Mouse (Mus musculus) 3T3-L1 (cell line): ENCODE results near the gene Mc3r.

Source experiments
- DNase-seq: peaks from one replicate; pipeline ENCODE4 v3.0.0-alpha.2; 2015; ENCODE audit warnings: low read depth, low spot score

Gene Mc3r

GRCm38 (mm10) chr2:172248106-172248764 is at the start of gene Mc3r:
Gene Mc3r, plus strand, starts transcription at chr2:172248492.
- peak; percentile 47 for DNase-seq

- no peak for DNase-seq
These were observed 46.1 kb upstream of the Mc3r start for GRCm38 (mm10) chr2:172201998-172202780.

DNA sequence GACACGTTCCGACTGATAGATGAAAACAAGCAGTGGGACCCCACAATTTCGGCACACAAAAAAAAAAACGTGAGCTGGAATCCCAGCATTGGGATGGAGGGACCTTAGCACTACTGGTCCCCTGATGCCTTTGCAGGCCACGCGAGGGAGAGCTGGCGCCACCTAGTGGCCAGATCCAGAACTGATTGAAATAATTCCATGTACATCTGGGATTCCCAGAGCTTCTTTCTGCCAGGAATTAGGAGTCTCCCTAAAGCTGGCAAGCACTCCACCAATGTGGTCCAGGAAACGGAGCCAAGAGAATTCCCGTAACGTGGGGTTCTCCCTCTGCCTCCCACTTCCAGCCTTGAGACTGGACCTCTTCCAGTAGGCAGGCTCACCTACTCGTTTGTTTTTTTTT is 41.3 kb upstream of the Mc3r start:
- DNase-seq: peak; percentile 68

GRCm38 (mm10) chr2:172213480-172213879 is 34.8 kb upstream of the Mc3r start:
- DNase-seq: no peak

DNA sequence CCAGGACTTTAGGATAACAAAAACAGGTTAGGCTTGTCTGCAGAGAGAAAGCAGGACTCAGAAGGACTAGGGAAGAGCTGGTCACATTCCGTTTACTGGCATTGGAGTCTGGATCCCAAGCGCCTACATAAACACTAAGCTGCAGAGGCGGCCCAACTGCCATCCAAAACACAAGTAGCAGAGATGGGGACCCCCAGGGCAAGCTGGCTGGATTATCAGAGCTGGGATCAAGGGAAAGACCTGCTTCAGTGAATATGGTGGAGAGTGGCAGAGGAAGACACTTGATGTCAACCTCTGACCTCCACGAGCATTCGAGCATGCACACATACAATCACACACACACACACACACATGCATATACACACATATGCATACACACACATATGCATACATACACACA is 34.0 kb upstream of the Mc3r start:
- DNase-seq: no peak

DNA sequence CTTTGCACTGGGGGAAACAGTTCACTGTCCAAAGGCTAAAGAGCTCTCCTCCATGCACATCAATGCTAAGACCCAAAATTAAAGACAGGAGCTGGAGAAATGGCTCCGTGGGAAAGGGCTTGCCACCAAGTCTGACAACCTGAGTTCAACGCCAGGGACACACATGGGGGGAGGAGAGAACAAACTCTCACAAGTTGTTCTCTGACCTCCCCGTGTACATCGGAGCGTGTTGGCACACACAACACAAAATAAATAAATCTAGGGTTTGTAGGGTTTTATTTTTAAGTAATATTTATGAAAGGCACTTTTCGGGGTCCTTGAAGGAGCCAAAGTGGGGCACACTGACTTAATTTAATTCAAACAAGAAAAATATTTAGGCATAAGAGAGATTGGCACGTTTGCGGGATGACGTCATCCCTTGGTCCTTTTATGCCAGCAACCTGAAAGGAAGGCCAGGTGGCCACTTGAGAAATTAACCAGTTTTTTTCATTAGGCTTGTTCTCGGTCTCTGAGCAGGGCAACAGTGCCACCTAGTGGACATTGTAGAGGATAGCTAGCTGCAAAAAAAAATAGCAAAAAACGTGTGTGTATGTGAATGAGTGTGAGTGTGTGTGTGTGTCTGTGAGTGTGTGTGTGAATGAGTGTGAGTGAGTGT is 32.7 kb upstream of the Mc3r start:
- DNase-seq: peak; percentile 85

DNA sequence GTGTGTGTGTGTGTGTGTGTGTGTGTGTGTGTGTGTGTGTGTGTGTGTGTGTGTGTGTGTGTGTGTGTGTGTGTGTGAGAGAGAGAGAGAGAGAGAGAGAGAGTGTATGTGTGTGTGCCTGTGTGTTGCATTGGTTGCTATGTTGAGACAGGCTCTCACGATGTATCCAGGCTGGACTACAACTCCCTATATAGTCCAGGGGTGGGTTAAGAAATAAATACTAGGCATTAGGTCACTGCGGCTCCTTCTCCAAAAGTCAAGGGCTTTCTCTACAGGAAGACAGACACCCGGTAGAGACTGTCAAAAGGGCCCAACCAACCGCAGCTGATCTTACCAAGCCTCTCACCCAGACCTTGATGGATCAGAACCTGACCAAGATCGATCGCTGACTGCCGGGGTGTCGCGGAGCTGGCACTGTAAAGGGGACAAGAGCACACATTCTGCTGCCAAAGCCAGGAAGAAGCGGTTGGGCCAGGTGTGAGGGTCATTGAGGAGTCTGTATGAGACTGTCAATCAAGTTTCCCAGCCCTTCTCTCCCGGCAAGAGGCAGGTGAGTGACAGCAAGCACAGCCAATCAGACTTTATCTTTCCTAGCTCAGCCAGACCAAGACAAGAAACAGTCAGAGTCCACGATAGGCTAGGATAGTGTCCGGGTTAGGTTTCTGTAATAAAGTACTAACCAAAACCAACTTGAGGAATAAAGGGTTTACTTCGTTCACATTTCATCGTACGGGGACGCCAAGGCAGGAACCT is 32.0 kb upstream of the Mc3r start:
- DNase-seq: peak; percentile 21

DNA sequence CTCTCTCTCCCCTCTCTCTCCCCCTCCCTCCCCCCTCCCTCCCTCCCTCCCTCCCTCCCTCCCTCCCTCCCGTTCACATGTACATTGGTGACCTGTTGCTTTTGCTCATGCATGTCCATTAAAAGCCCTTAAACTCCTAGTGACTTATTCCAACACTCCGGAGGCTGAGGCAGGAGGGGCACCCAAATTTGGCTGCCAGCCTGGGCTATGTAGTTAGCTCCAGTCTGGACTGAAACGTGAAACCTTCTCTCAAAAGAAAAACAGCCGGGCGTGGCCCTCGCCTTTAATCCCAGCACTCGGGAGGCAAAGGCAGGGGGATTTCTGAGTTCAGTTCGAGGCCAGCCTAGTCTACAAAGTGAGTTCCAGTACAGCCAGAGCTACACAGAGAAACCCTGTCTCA is 30.4 kb upstream of the Mc3r start:
- no peak for DNase-seq

DNA sequence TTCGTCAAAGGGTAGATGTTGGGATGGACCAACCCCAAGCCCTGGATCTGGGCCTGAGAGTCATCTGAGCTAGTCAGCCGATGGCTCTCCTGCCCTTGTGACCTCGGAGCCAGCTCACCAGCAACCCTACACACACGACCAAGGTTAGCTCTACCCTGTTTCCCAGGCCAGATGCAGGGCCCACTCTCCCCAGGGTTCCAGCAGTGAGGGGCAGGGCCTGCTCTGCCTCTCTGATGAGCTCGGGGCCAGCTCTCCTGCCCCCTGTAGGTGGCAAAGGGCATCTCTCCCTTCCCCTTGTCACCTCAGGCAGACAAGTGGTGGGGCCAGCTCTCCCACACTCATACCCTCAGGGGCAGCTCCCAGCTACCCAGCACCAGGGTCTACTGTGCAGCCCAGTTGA is 29.1 kb upstream of the Mc3r start:
- DNase-seq: no peak

GRCm38 (mm10) chr2:172221656-172222393 is 26.5 kb upstream of the Mc3r start:
- peak; percentile 83 for DNase-seq

DNA sequence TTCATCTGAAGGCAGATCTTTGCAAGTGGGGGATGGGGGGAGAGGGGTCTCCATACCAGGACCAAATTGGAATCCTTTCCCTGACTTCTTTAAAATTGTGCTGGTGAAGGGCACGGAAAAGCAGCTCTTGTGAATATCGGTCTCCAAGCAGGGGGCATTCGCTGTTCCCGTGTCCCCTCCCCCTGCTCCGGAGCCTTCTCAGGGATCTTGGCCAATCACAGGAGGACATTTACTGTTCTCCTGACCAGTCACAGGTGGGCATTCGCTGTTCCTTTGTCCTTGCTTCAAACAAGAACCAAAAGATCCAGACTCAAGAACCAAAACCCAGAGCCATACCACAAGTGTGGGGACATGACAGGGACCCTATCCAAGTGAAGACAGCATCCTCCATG is 25.9 kb upstream of the Mc3r start:
- no peak for DNase-seq

DNA sequence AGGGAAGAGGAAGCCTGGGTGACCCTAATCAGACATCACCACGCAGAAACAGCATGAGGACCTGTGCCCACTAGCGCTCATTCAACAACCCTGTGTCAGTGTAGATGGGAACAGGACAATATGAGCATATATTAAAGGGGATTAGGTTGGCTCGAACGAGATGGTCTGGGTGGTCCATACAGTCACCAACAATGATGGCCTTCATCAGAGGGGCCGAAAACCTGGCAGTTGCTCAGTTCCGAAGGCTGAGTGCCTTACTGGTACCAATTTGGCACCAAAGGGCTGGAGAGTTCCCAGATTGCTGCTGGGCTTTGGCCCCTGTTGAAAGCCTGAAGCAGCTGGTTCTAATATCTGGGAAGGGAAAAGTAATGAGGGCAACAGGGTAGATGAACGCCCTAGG is 25.4 kb upstream of the Mc3r start:
- DNase-seq: no peak

DNA sequence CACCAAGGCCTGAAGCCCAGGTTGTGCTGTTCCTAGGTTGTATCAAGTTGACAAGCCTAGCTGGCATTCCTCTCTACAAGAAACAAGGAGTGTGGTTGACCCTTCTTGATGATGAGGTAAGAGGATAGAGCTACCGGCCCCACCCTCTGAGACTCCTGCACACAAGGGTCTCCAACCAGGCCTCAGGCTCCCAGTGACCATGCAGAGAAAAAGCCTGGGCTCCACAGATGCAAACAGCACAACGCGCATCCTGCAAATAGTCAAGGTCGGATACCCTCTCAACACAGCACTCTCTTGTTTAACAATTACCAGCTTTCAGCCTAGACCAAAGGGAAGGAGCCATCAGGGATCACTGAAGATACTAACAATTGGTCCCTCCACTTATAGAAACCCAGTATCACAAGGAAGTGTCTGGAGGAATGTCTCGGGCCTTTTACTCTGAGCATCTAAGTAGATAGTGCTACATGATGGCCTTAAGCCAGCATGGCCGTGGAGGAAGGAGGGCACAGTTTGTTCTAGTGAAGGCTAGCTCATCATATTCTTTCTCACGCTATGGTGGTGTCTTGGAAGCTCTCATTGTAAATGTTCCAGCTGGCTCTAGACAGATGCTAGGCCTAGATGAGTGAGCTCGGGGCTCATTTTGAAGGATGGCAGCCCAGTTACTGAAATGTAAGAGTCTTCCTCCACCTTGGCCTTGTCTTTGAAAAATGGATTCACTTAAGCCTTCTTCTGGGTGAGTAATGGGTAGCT is 24.7 kb upstream of the Mc3r start:
- no peak for DNase-seq

- peak; percentile 76 for DNase-seq
These were observed 21.3 kb upstream of the Mc3r start for GRCm38 (mm10) chr2:172226945-172227344.

DNA sequence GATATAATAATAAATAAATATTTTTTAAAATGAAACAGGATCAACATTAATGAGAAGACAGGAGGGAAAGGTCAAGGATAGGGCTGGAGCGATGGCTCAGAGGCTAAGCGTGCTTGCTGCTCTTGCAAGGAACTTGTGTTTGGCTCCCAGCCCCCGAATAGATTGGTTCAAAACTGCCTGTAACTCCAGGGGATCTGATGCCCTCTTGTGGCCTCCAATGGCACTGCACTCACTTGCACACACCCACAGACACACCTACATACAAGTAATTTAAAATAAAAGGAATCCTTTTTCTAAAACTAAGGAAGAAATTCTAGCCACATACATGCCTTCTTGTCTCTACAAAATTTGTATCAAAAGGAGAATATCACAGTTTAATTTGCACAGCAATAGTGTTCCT is 20.5 kb upstream of the Mc3r start:
- peak; percentile 35 for DNase-seq

GRCm38 (mm10) chr2:172229190-172229589 is 19.1 kb upstream of the Mc3r start:
- no peak for DNase-seq

DNA sequence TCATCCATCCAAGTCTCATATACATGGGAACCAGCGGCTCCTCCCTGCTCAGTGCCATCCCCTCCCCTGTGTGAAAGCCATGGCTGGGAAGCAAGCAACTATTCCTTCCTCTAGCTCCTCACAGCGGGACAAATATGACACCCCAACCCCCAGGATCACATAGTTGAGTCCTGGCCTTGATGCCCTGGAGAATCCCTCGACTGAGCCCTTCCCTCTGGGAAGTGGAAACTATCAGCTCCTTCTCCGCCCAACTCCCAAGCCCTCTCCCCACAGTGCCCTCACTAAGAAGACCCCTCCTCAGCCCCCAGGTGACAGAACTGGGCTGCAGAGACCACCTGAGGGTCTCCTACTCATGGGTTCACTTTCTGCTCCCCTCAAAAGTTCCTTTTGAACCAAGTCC is 18.2 kb upstream of the Mc3r start:
- DNase-seq: no peak

- DNase-seq: no peak
These were observed 10.1 kb upstream of the Mc3r start for GRCm38 (mm10) chr2:172238220-172238619.

DNA sequence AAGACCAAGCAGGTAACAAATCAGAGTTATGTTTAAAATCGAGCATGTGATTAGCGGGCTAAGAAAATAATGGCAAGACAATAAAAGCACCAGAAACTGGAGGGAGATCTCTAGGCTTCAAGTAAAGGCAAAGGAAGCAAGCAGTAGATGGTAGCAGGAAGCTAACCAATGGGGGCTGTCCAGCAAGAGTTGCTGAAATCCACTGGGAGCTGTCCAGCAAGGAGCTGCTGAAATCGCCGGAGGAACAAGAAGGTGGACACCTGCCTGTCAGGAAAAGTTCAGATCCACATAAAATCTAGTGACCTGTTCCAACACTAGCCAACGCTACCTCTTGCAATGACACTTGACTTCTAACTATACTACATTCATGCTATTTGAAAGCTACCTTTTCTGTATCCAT is 7.3 kb upstream of the Mc3r start:
- DNase-seq: peak; percentile 71

- DNase-seq: no peak
These were observed 2.8 kb upstream of the Mc3r start for GRCm38 (mm10) chr2:172245497-172245896.

DNA sequence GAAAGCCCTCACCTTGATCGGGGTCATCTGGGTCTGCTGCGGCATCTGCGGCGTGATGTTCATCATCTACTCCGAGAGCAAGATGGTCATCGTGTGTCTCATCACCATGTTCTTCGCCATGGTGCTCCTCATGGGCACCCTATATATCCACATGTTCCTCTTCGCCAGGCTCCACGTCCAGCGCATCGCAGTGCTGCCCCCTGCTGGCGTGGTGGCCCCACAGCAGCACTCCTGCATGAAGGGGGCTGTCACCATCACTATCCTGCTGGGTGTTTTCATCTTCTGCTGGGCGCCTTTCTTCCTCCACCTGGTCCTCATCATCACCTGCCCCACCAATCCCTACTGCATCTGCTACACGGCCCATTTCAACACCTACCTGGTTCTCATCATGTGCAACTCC is 1.0 kb downstream of the Mc3r start:
- DNase-seq: no peak
